Mouse (Mus musculus): ENCODE results near the gene Cobl. TPM values are rescaled to one million over a fixed set of nuclear protein-coding genes. Genes with fewer than 3 reads are reported as not detected.

Gene Cobl
- polyA plus RNA-seq, 1 experiment from 2014 or later = 8.2 TPM

DNA sequence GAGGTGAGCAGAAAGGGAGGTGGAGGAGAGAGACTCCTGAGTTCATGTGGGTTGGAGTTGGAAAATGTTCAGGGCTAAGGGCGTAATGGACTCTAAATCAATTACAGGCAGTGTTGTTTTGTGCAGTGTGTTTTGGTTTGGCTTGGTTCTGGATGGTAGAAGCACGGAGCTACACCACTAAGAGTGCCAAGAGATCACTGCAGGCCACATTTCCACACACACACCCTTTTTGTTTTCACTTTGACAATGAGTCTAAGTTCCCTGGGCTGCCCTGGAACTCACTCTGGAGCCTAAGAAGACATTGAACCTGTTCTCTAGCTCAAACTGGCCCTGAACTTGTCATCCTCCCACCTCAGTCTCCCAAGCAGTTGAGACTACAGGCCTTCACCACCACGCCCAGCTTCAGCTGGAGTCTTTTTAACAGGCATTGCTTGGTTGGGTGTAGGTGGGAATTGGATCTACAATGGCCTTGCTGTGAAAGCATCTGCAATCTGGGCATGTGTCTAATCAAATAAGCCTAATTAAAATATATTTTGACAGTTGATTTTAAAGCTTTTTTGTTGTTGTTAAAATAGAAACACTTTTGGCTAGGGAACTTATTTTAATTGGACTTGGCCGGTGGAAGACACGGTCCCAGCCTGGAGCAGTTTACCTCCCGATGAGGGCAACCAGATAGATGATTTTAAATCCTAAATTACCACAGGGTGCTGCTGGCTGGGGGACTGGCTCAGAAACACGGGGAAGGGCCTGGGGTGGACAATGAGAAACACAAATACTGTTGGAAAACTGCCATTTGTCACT, 4.8 kb downstream of the Cobl start:
- DNase-seq (ENCODE audit: low spot score) (no peak), ATAC-seq (replicated peaks; ENCODE audit: low FRiP score) (no peak)
- Histone ChIP-seq H3K9ac (ENCODE audit: low read depth, low read length) (no peak overlapping the region), H3K9me3 (ENCODE audit: control insufficient read depth, low read length) (no peaks in the 10 kb centered on the region), H3K4me1 (replicated peaks; ENCODE audit: control insufficient read depth, insufficient read depth, low read length) (no peaks in the 10 kb centered on the region; the same call in 1 of the 2 replicates), H3K4me3 (ENCODE audit: low read depth, low read length) (no peak overlapping the region), H3K27me3 (replicated peaks; ENCODE audit: control insufficient read depth, insufficient read depth, low read length) (peaks cover 16% of the 10 kb centered on the region), H3K36me3 (ENCODE audit: control insufficient read depth, insufficient read depth, low read length) (no peaks in the 10 kb centered on the region), H3K27ac (ENCODE audit: low read depth, low read length) (no peak overlapping the region), H3K4me2 (no peak overlapping the region)
- 68% methylated on average over 7 of the region's 7 CpGs for WGBS

DNA sequence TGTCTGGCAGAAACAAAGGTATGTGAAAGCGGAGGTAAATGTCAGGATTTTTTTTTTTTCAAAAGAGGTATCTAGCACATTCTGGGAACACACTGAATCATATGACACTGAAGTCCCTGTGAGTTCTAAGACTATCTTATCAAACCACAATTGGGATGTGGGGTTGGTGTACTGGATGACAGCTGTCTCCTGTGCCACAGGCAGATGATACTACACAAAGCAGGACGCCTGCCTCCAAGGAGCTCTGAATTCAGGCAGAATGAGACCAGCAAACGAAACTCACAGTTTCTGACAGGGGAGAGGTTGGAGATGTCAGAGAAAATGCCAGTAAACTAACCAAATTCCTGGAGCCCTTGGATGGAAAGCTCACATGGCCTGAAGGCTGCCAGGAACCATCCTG, 5.9 kb downstream of the Cobl start:
- no peak for ATAC-seq (replicated peaks; ENCODE audit: low FRiP score)

DNA sequence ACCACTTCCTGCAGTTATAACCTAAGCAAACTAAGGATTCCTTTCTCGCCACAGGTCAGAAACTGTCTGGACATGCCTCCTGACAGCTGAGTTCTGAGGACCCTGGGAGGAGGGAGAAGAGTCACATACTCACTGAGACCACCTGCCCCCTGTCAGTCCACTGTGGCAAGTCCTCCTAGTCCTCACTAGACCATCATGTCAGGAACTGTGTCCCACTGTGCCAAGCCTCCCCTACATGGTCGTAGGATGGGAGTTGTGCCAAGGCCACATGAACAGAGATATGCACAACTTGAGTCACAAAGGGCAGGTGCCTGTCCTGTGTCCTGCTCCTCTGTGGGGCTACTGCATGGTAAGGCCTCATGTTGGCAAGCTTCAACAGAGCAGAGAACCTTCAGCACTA, 6.4 kb downstream of the Cobl start:
- Histone ChIP-seq H3K4me2 (no peak overlapping the region), H3K27ac (ENCODE audit: low read depth, low read length) (no peak overlapping the region), H3K9me3 (ENCODE audit: control insufficient read depth, low read length) (no peaks in the 10 kb centered on the region), H3K36me3 (ENCODE audit: control insufficient read depth, insufficient read depth, low read length) (no peaks in the 10 kb centered on the region), H3K27me3 (replicated peaks; ENCODE audit: control insufficient read depth, insufficient read depth, low read length) (peaks cover under 1% of the 10 kb centered on the region; the same call in 1 of the 2 replicates), H3K4me1 (replicated peaks; ENCODE audit: control insufficient read depth, insufficient read depth, low read length) (no peaks in the 10 kb centered on the region), H3K4me3 (ENCODE audit: low read depth, low read length) (no peak overlapping the region), H3K9ac (ENCODE audit: low read depth, low read length) (no peak overlapping the region)
- 84% methylated on average over 2 of the region's 2 CpGs for WGBS
- DNase-seq (ENCODE audit: low spot score) (no peak), ATAC-seq (replicated peaks; ENCODE audit: low FRiP score) (no peak)

More for the DNA sequence above, 5.9 kb downstream of the Cobl start:
- H3K27ac ChIP-seq (ENCODE audit: low read depth, low read length) = no peak overlapping the region
- H3K4me2 ChIP-seq = no peak overlapping the region
- no peaks in the 10 kb centered on the region; the same call in 1 of the 2 replicates for H3K4me1 ChIP-seq (replicated peaks; ENCODE audit: control insufficient read depth, insufficient read depth, low read length)
- H3K4me3 ChIP-seq (ENCODE audit: low read depth, low read length) = no peak overlapping the region
- no peaks in the 10 kb centered on the region for H3K36me3 ChIP-seq (ENCODE audit: control insufficient read depth, insufficient read depth, low read length)
- H3K9ac ChIP-seq (ENCODE audit: low read depth, low read length) = no peak overlapping the region
- WGBS = 63% methylated on average over 3 of the region's 3 CpGs
- no peak for DNase-seq (ENCODE audit: low spot score)
- H3K9me3 ChIP-seq (ENCODE audit: control insufficient read depth, low read length) = no peaks in the 10 kb centered on the region
- peaks cover 4% of the 10 kb centered on the region for H3K27me3 ChIP-seq (replicated peaks; ENCODE audit: control insufficient read depth, insufficient read depth, low read length)

DNA sequence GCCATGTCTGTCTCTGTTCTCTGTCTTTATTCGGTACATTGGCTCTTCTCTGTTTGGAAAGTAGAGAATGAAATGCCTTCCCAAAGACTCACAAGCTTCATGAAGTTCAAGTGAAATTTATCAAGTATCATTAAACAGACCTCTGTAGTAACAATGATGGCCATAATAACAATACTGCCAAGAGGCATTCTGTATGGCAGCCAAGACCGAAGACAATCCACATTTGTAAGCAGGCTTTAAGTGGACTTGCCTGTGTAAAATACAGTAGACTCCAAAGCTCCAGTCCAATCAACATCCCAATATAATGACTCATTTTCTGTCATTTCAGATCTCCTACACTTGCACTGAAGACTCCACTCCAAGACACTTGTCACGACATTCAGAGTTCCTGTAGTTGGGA, 16.7 kb downstream of the Cobl start:
- ATAC-seq (replicated peaks; ENCODE audit: low FRiP score) (no peak), DNase-seq (ENCODE audit: low spot score) (no peak)
- Histone ChIP-seq H3K4me1 (replicated peaks; ENCODE audit: control insufficient read depth, insufficient read depth, low read length) (no peaks in the 10 kb centered on the region), H3K4me3 (ENCODE audit: low read depth, low read length) (no peak overlapping the region), H3K9me3 (ENCODE audit: control insufficient read depth, low read length) (no peaks in the 10 kb centered on the region), H3K4me2 (no peak overlapping the region), H3K36me3 (ENCODE audit: control insufficient read depth, insufficient read depth, low read length) (no peaks in the 10 kb centered on the region), H3K27me3 (replicated peaks; ENCODE audit: control insufficient read depth, insufficient read depth, low read length) (no peaks in the 10 kb centered on the region), H3K9ac (ENCODE audit: low read depth, low read length) (no peak overlapping the region), H3K27ac (ENCODE audit: low read depth, low read length) (no peak overlapping the region)
- WGBS = 82% methylated on average over 3 of the region's 3 CpGs

DNA sequence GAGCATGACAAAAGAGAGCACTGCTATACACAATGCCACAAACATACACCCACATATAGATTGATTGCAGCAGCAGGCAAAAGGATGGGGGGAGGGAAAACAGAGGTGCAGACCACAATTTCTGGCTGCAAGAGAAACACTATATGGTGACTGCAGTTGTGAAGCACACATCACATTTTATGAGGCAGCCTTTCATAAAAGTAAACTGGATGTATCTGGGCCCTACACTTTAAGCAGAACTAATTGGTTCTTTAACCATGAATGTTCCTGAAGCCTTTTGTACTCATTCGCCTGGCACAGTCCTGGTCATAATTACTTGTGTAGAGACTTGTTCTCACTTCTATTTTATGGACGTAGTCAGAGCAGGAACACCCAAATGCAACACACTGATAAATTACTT, 19.5 kb downstream of the Cobl start:
- DNase-seq (ENCODE audit: low spot score) (no peak), ATAC-seq (replicated peaks; ENCODE audit: low FRiP score) (no peak)
- Histone ChIP-seq H3K27ac (ENCODE audit: low read depth, low read length) (no peak overlapping the region), H3K4me1 (replicated peaks; ENCODE audit: control insufficient read depth, insufficient read depth, low read length) (no peaks in the 10 kb centered on the region), H3K9ac (ENCODE audit: low read depth, low read length) (no peak overlapping the region), H3K4me2 (no peak overlapping the region), H3K36me3 (ENCODE audit: control insufficient read depth, insufficient read depth, low read length) (no peaks in the 10 kb centered on the region), H3K4me3 (ENCODE audit: low read depth, low read length) (no peak overlapping the region), H3K9me3 (ENCODE audit: control insufficient read depth, low read length) (no peaks in the 10 kb centered on the region), H3K27me3 (replicated peaks; ENCODE audit: control insufficient read depth, insufficient read depth, low read length) (no peaks in the 10 kb centered on the region)
- 81% methylated on average over 2 of the region's 2 CpGs for WGBS

DNA sequence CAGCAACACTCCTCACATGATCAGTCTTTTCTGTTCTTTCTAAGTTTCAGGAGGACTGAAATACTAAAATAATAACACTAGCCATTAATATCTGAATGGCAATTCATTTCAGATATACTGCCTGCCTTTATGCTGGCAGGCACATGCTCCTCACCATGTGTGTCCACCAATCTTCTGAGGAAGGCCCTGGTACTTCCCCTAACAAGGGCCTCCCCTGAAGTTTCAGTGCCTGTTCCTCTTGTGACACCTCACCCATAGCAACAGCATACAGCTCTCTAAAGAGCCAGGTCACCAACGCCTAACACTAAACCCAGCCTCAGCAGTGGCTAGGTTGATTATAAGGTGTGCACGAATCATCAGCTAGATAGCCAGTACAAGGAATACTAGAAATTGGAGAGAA, 20.5 kb downstream of the Cobl start:
- H3K9me3 ChIP-seq (ENCODE audit: control insufficient read depth, low read length) = no peaks in the 10 kb centered on the region
- no peak overlapping the region for H3K4me2 ChIP-seq
- WGBS = 64% methylated on average over 2 of the region's 2 CpGs
- H3K36me3 ChIP-seq (ENCODE audit: control insufficient read depth, insufficient read depth, low read length) = no peaks in the 10 kb centered on the region
- no peak overlapping the region for H3K9ac ChIP-seq (ENCODE audit: low read depth, low read length)
- H3K4me3 ChIP-seq (ENCODE audit: low read depth, low read length) = no peak overlapping the region
- no peaks in the 10 kb centered on the region for H3K27me3 ChIP-seq (replicated peaks; ENCODE audit: control insufficient read depth, insufficient read depth, low read length)
- DNase-seq (ENCODE audit: low spot score) = no peak
- no peak for ATAC-seq (replicated peaks; ENCODE audit: low FRiP score)
- no peak overlapping the region for H3K27ac ChIP-seq (ENCODE audit: low read depth, low read length)
- no peaks in the 10 kb centered on the region for H3K4me1 ChIP-seq (replicated peaks; ENCODE audit: control insufficient read depth, insufficient read depth, low read length)

DNA sequence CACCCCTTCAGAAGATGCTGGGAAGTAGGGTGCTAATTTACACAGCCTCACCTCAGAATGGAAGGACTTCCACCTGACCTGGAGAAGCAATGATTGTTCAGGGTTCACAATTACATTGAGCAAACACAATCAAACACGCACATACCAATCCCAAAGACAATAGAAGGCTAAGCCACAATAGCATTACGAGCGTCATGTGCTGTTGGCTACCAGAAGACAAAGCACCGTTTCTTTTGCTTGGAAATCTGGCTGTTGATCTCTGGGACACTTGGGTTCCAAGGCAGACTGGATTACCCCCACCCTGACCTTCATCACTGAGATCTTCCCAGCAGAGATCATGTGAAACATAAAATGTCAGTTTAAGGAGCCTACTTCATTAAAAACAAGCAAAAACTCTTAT, 21.1 kb downstream of the Cobl start:
- WGBS = 64% methylated on average over 4 of the region's 4 CpGs
- H3K9ac ChIP-seq (ENCODE audit: low read depth, low read length) = no peak overlapping the region
- ATAC-seq (replicated peaks; ENCODE audit: low FRiP score) = no peak

DNA sequence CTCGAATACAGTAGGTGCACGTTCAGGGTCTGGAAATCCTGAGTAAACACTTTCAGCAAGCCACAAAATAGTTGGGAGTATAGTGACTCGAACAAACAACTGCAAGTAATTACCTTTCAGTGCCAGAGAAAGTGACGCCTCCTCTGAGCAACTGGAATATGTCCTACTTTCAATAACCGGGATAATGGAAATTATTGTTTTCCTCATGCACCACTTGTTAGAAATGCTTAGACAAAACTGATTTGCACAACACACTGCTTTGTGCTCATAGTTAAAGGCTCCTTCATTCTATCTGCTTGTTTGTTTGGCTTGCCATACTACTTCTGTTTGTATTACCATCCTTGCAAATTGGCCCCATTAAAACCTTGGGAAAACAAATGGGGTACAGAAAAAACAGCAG, 21.6 kb downstream of the Cobl start:
- no peak for DNase-seq (ENCODE audit: low spot score)

More for the DNA sequence above, 21.1 kb downstream of the Cobl start:
- Histone ChIP-seq H3K4me3 (ENCODE audit: low read depth, low read length) (no peak overlapping the region), H3K36me3 (ENCODE audit: control insufficient read depth, insufficient read depth, low read length) (no peaks in the 10 kb centered on the region), H3K4me2 (no peak overlapping the region), H3K9me3 (ENCODE audit: control insufficient read depth, low read length) (no peaks in the 10 kb centered on the region), H3K27ac (ENCODE audit: low read depth, low read length) (no peak overlapping the region), H3K27me3 (replicated peaks; ENCODE audit: control insufficient read depth, insufficient read depth, low read length) (no peaks in the 10 kb centered on the region), H3K4me1 (replicated peaks; ENCODE audit: control insufficient read depth, insufficient read depth, low read length) (no peaks in the 10 kb centered on the region)
- DNase-seq (ENCODE audit: low spot score) = no peak

DNA sequence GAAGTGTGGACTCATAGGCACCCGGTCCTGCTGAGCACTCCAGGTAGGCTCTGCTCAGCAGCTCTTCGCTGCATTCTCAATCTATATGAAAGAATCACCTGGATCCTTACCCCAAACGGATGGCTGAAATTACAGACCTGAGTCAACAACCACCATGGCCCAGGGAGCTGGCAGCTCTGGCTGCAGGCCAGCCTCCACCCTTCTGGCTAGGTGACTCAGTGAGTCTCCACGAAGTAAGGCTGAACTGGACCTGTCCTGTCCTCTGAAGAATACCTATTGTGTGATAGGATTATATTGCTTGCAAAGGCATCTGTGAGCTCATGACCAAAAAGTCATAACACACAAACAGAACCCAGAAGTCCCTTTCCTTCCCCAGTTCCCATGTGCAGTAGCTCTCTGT, 22.5 kb downstream of the Cobl start:
- no peak overlapping the region for H3K4me2 ChIP-seq
- H3K27me3 ChIP-seq (replicated peaks; ENCODE audit: control insufficient read depth, insufficient read depth, low read length) = no peaks in the 10 kb centered on the region
- H3K36me3 ChIP-seq (ENCODE audit: control insufficient read depth, insufficient read depth, low read length) = no peaks in the 10 kb centered on the region
- no peak overlapping the region for H3K9ac ChIP-seq (ENCODE audit: low read depth, low read length)
- H3K27ac ChIP-seq (ENCODE audit: low read depth, low read length) = no peak overlapping the region
- DNase-seq (ENCODE audit: low spot score) = no peak
- no peak for ATAC-seq (replicated peaks; ENCODE audit: low FRiP score)
- no peak overlapping the region for H3K4me3 ChIP-seq (ENCODE audit: low read depth, low read length)
- no peaks in the 10 kb centered on the region for H3K4me1 ChIP-seq (replicated peaks; ENCODE audit: control insufficient read depth, insufficient read depth, low read length)
- no peaks in the 10 kb centered on the region for H3K9me3 ChIP-seq (ENCODE audit: control insufficient read depth, low read length)
- 72% methylated on average over 4 of the region's 4 CpGs for WGBS

More for the DNA sequence above, 21.6 kb downstream of the Cobl start:
- no peaks in the 10 kb centered on the region for H3K4me1 ChIP-seq (replicated peaks; ENCODE audit: control insufficient read depth, insufficient read depth, low read length)
- H3K27me3 ChIP-seq (replicated peaks; ENCODE audit: control insufficient read depth, insufficient read depth, low read length) = no peaks in the 10 kb centered on the region
- H3K9ac ChIP-seq (ENCODE audit: low read depth, low read length) = no peak overlapping the region
- 80% methylated on average over 5 of the region's 5 CpGs for WGBS
- no peaks in the 10 kb centered on the region for H3K9me3 ChIP-seq (ENCODE audit: control insufficient read depth, low read length)
- no peak overlapping the region for H3K4me3 ChIP-seq (ENCODE audit: low read depth, low read length)
- H3K36me3 ChIP-seq (ENCODE audit: control insufficient read depth, insufficient read depth, low read length) = no peaks in the 10 kb centered on the region
- ATAC-seq (replicated peaks; ENCODE audit: low FRiP score) = no peak
- H3K27ac ChIP-seq (ENCODE audit: low read depth, low read length) = no peak overlapping the region
- H3K4me2 ChIP-seq = no peak overlapping the region
